Comparison of ENCODE assay signal across 8 mouse cellular contexts in the genomic region with DNA sequence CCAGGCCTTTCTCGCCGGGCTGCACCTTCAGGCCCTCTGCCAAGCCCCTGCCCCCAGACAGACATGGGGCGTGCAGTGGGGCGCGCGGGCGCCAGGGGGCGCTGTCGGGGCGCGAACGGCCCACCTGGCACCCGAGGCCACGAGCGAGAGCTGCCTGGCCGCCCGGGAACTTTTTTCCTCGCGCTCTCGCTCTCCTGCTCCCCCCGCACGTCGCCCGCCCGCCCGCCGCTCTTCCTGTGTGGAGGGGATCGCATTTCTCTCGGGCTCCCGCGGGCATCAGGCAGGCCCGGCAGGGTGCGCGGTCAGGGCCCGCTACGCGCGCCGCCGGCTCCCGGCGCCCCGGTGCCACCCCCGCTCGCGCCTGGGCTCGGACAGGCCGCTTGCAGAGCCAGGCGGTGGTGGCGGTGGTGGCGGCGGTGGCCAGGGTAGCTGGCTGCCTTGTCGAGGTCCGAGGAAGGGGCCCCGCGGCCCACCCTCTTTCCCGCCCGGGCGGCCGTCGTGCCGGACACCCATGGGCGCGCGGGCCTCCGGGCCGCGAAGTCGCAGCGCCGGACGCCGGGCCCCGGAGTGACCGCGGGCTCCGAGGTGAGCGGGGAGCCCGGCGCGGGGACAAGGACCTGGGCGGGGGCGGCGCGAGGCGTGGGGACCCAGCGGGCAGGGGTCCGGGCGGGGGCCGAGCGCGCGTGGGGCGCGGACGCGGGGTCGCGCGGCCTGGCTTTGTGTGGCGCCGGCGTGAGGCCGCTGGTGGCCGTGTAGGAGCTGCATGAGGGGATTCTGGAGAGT. TPM values are rescaled to one million over a fixed set of nuclear protein-coding genes. Genes with fewer than 3 reads are reported as not detected.
DNase-seq lines count a peak whose midpoint lies in the region; ATAC-seq and TF ChIP-seq lines count a peak whose summit lies in the region.

Gene Rai1 (plus strand): TSS at position 204 of the 783 bp plus-strand sequence.

- peak; percentile 82 for DNase-seq in 416B (ENCODE audit: low read depth)
- peak; percentile 94 for DNase-seq in kidney, postnatal 0 days (ENCODE audit: low spot score)
- peak; percentile 91 for DNase-seq in liver, embryonic 11.5 days (ENCODE audit: low spot score)
- DNase-seq in spleen, postnatal 4 days (ENCODE audit: low spot score in 2 of 2) = peak; percentile 91 to 98

- peak within 1 kb of the TSS; percentile 98 for H3ac ChIP-seq in myocyte (ENCODE audit: control insufficient read depth, insufficient read length)

- H3K36me3 ChIP-seq in heart, embryonic 12.5 days = no peaks in the 10 kb centered on the region
- H3K36me3 ChIP-seq in kidney, postnatal 0 days (ENCODE audit: insufficient read depth, low read length) = no peaks in the 10 kb centered on the region
- H3K36me3 ChIP-seq in liver, embryonic 11.5 days (ENCODE audit: control insufficient read depth, insufficient read depth, low read length) = no peaks in the 10 kb centered on the region
- no peaks in the 10 kb centered on the region for H3K36me3 ChIP-seq in myocyte (ENCODE audit: control insufficient read depth, insufficient read depth)

- peak within 1 kb of the TSS; percentile 84 for H3K27ac ChIP-seq in bone marrow, adult 2 months (ENCODE audit: control insufficient read depth, insufficient read depth, low read depth, low read length, poor library complexity)
- H3K27ac ChIP-seq in heart, embryonic 12.5 days (ENCODE audit: poor library complexity, severe bottlenecking) = peak within 1 kb of the TSS; percentile 98
- H3K27ac ChIP-seq in kidney, postnatal 0 days = peak within 1 kb of the TSS; percentile 93
- H3K27ac ChIP-seq in liver, embryonic 11.5 days (ENCODE audit: low read depth, low read length) = peak within 1 kb of the TSS; percentile 97

- peak; percentile 55 for ATAC-seq in erythroid progenitor cell, adult 5-6 weeks (replicated peaks; ENCODE audit: low FRiP score, poor library complexity, severe bottlenecking)
- ATAC-seq in heart, embryonic 12.5 days (ENCODE audit: insufficient number of reproducible peaks, low FRiP score) = peak; percentile 73
- ATAC-seq in kidney, postnatal 0 days (replicated peaks; ENCODE audit: low FRiP score, low read depth) = peak; percentile 70
- peak; percentile 79 for ATAC-seq in liver, embryonic 11.5 days (replicated peaks; ENCODE audit: low FRiP score)

- peaks cover 6% of the 10 kb centered on the region for H3K4me1 ChIP-seq in bone marrow, adult 2 months (ENCODE audit: control insufficient read depth, insufficient read depth, low read length)
- peaks cover 61% of the 10 kb centered on the region for H3K4me1 ChIP-seq in heart, embryonic 12.5 days (replicated peaks)
- H3K4me1 ChIP-seq in kidney, postnatal 0 days (replicated peaks; ENCODE audit: insufficient read depth, low read length) = peaks cover 30% of the 10 kb centered on the region
- peaks cover 48% of the 10 kb centered on the region for H3K4me1 ChIP-seq in liver, embryonic 11.5 days (replicated peaks; ENCODE audit: control insufficient read depth, insufficient read depth, low read length)

- peak within 1 kb of the TSS; percentile 80 for H3K4me2 ChIP-seq in heart, embryonic 12.5 days
- H3K4me2 ChIP-seq in kidney, postnatal 0 days (ENCODE audit: low read length) = peak within 1 kb of the TSS; percentile 77
- peak within 1 kb of the TSS; percentile 89 for H3K4me2 ChIP-seq in liver, embryonic 11.5 days
- H3K4me2 ChIP-seq in myocyte (ENCODE audit: low read depth) = peak within 1 kb of the TSS; percentile 72

- peaks cover 43% of the 10 kb centered on the region for H3K79me2 ChIP-seq in myocyte (ENCODE audit: control insufficient read depth, insufficient read depth)

- H3K9ac ChIP-seq in heart, embryonic 12.5 days = peak within 1 kb of the TSS; percentile 99
- H3K9ac ChIP-seq in kidney, postnatal 0 days (ENCODE audit: low read depth, low read length) = peak within 1 kb of the TSS; percentile 97
- H3K9ac ChIP-seq in liver, embryonic 11.5 days (ENCODE audit: low read depth, low read length) = peak within 1 kb of the TSS; percentile 96

- TF ChIP-seq POLR2A in bone marrow, adult 2 months (IDR thresholded peaks at IDR 0.05; ENCODE audit: borderline replicate concordance, control insufficient read depth, low read depth, low read length) = no peak
- TF ChIP-seq POLR2A in myocyte (IDR thresholded peaks at IDR 0.05; ENCODE audit: insufficient read length, low read depth) = peak; percentile 73

- peak within 1 kb of the TSS; percentile 75 for H3K4me3 ChIP-seq in bone marrow, adult 2 months (replicated peaks; ENCODE audit: control insufficient read depth, low read depth, low read length)
- peak within 1 kb of the TSS; percentile 95 for H3K4me3 ChIP-seq in heart, embryonic 12.5 days
- H3K4me3 ChIP-seq in kidney, postnatal 0 days (replicated peaks; ENCODE audit: low read depth, low read length) = peak within 1 kb of the TSS; percentile 91
- H3K4me3 ChIP-seq in liver, embryonic 11.5 days (ENCODE audit: low read depth, low read length) = peak within 1 kb of the TSS; percentile 88
- H3K4me3 ChIP-seq in myocyte = peak within 1 kb of the TSS; percentile 61

- WGBS in bone marrow, adult 2 months = under 1% methylated on average over 103 of the region's 105 CpGs
- WGBS in heart, embryonic 12.5 days = under 1% methylated on average over 79 of the region's 105 CpGs
- WGBS in kidney, postnatal 0 days = 0% methylated on average over 87 of the region's 105 CpGs
- WGBS in liver, embryonic 11.5 days = under 1% methylated on average over 101 of the region's 105 CpGs

- TF ChIP-seq CTCF in bone marrow, adult 2 months (IDR thresholded peaks at IDR 0.05; ENCODE audit: control insufficient read depth, insufficient read depth, low read length) = peak; percentile 75
- TF ChIP-seq CTCF in kidney, postnatal 0 days (IDR thresholded peaks at IDR 0.05; ENCODE audit: low read depth) = peak; percentile 91

- H3K27me3 ChIP-seq in heart, embryonic 12.5 days (replicated peaks) = no peaks in the 10 kb centered on the region
- H3K27me3 ChIP-seq in kidney, postnatal 0 days (ENCODE audit: insufficient read depth, low read length) = no peaks in the 10 kb centered on the region
- H3K27me3 ChIP-seq in liver, embryonic 11.5 days (replicated peaks; ENCODE audit: control insufficient read depth, insufficient read depth, low read length) = no peaks in the 10 kb centered on the region
- H3K27me3 ChIP-seq in myocyte (ENCODE audit: control insufficient read depth, insufficient read depth, insufficient read length) = no peaks in the 10 kb centered on the region

- H3K9me3 ChIP-seq in heart, embryonic 12.5 days (replicated peaks) = no peaks in the 10 kb centered on the region
- H3K9me3 ChIP-seq in kidney, postnatal 0 days (replicated peaks; ENCODE audit: low read length) = no peaks in the 10 kb centered on the region
- H3K9me3 ChIP-seq in liver, embryonic 11.5 days (ENCODE audit: control insufficient read depth, low read length) = no peaks in the 10 kb centered on the region

TF ChIP-seq in myocyte, 11 proteins besides CTCF, POLR2A, EP300 and RAD21:
- TF ChIP-seq MYOD1 (IDR thresholded peaks at IDR 0.05; ENCODE audit: control insufficient read depth in 1 of 3, insufficient read length in 2 of 3, low read depth in 2 of 3) = peak in 2 of 3 experiments; percentile 34 to 64
- peak in 2 of 3 experiments; percentile 33 to 67 for TF ChIP-seq MYOG (IDR thresholded peaks at IDR 0.05; ENCODE audit: control insufficient read depth in 1 of 3, insufficient read depth in 1 of 3, insufficient read length in 2 of 3, low read depth in 2 of 3)
- peak; percentile 45 for TF ChIP-seq POLR2AphosphoS2 (IDR thresholded peaks at IDR 0.05; ENCODE audit: insufficient read length, low read depth)
- TF ChIP-seq TCF12 (IDR thresholded peaks at IDR 0.05; ENCODE audit: insufficient read depth, poor library complexity, severe bottlenecking) = no peak

RNA-seq across cellular contexts. Expression of gene Rai1, which starts in this region (rescaled TPM):
- polyA plus RNA-seq in bone marrow, adult 2 months (2011; ENCODE audit: insufficient read depth, insufficient read length, low replicate concordance, missing spikeins) = 21.7 and 26.8 TPM in 2 replicates
- total RNA-seq in erythroid progenitor cell, adult 5-6 weeks (2015; ENCODE audit: low replicate concordance) = 5.8 and 7.1 TPM in 2 replicates
- total RNA-seq in erythroid progenitor cell, adult 5-6 weeks (2017; ENCODE audit: low replicate concordance) = 0.77 and 3.0 TPM in 2 replicates
- polyA plus RNA-seq in heart, embryonic 12.5 days (2016; fragmentation: Nextera tagmentation; extraction: Ambion mirVana) = 22.2 and 29.9 TPM in 2 replicates
- polyA plus RNA-seq in kidney, postnatal 0 days (2015; fragmentation: Nextera tagmentation; extraction: Ambion mirVana) = 14.6 and 15.2 TPM in 2 replicates
- 18.6 and 24.2 TPM in 2 replicates for polyA plus RNA-seq in liver, embryonic 11.5 days (2014; fragmentation: Nextera tagmentation; extraction: Ambion mirVana)
- 26.0 TPM for polyA plus RNA-seq in myocyte (2012; fragmentation: generic; extraction: Trizol)

Comparison
In these comparisons a context has a peak if more than half of its experiments do, and no peak if none do; other contexts are left out.
1. Peak in every context shown above with its lines: DNase-seq, ATAC-seq, H3K4me3 ChIP-seq and H3K27ac ChIP-seq.